Mouse (Mus musculus) spleen, postnatal 10 days (tissue): ENCODE results near the gene Elp4.

Experiments
- DNase-seq, 2 experiments: peaks; one replicate each; pipeline ENCODE4 v3.0.0; 2021 to 2022; ENCODE audit warnings: low spot score in 2 of 2

Elp4 gene

GRCm38 (mm10) chr2:105682634-105683351, 221.6 kb downstream of the Elp4 start:
- DNase-seq: no peak

- no peak for DNase-seq
Observed at GRCm38 (mm10) chr2:105682011-105682501, 222.3 kb downstream of the Elp4 start.

- no peak for DNase-seq
Observed at GRCm38 (mm10) chr2:105680999-105681710, 223.2 kb downstream of the Elp4 start.

GRCm38 (mm10) chr2:105680146-105680998, 224.0 kb downstream of the Elp4 start:
- DNase-seq: no peak

- DNase-seq: no peak
Observed at GRCm38 (mm10) chr2:105679331-105679730, 225.0 kb downstream of the Elp4 start.

- no peak for DNase-seq
Observed at GRCm38 (mm10) chr2:105678880-105679321, 225.5 kb downstream of the Elp4 start.

- no peak for DNase-seq
Observed at GRCm38 (mm10) chr2:105678306-105678705, 226.1 kb downstream of the Elp4 start.

- DNase-seq: no peak
Observed at GRCm38 (mm10) chr2:105677434-105678105, 226.8 kb downstream of the Elp4 start.

GRCm38 (mm10) chr2:105676909-105677433, 227.4 kb downstream of the Elp4 start:
- no peak for DNase-seq

GRCm38 (mm10) chr2:105676080-105676908, 228.1 kb downstream of the Elp4 start:
- no peak for DNase-seq

- DNase-seq: no peak
Observed at GRCm38 (mm10) chr2:105675730-105676079, 228.7 kb downstream of the Elp4 start.

- DNase-seq: peak in 1 of 2 experiments; percentile 48
Observed at GRCm38 (mm10) chr2:105674875-105675729, 229.3 kb downstream of the Elp4 start.

GRCm38 (mm10) chr2:105674061-105674874, 230.1 kb downstream of the Elp4 start:
- no peak for DNase-seq

GRCm38 (mm10) chr2:105673631-105674060, 230.7 kb downstream of the Elp4 start:
- no peak for DNase-seq

GRCm38 (mm10) chr2:105673054-105673453, 231.3 kb downstream of the Elp4 start:
- no peak for DNase-seq

- DNase-seq: no peak
Observed at GRCm38 (mm10) chr2:105672596-105672960, 231.8 kb downstream of the Elp4 start.

- no peak for DNase-seq
Observed at GRCm38 (mm10) chr2:105671798-105672595, 232.4 kb downstream of the Elp4 start.
